Mouse (Mus musculus) hematopoietic stem cell, adult 5-6 weeks (primary cell): ENCODE data around the gene C1qa. TPM values are rescaled to one million over a fixed set of nuclear protein-coding genes. Genes with fewer than 3 reads are reported as not detected.

Experiments used
- ATAC-seq, 2 experiments: fragments of 125-278 bp in 1 of 2; replicated peaks in 1 of 2; 2 replicates each; pipeline ENCODE4 v1.8.0; 2016 to 2017; ENCODE audit warnings: inconsistent platforms in 2 of 2, mild to moderate bottlenecking in 2 of 2, moderate number of reproducible peaks in 2 of 2, low read depth in 1 of 2, moderate TSS enrichment in 1 of 2; ENCODE audit not compliant: low FRiP score in 2 of 2, poor library complexity in 2 of 2, severe bottlenecking in 2 of 2, insufficient read depth in 1 of 2, low TSS enrichment in 1 of 2
- total RNA-seq: library from RNA; stranded (forward); fragments of 172-1452, 232-1000 nt; gene quantifications from 2 replicates; pipeline ENCODE4 v1.2.3, GENCODE M21; 2017

C1qa gene
- 1.1 TPM in 1 of 2 replicates, not detected in the other for total RNA-seq

GRCm38 (mm10) chr4:136898637-136899036, at the start of gene C1qa:
TSS of gene C1qa (minus strand) at chr4:136898803.
- ATAC-seq = no peak

- no peak for ATAC-seq
Observed at GRCm38 (mm10) chr4:136945397-136945796, 46.8 kb upstream of the C1qa start.

- no peak for ATAC-seq
Observed at GRCm38 (mm10) chr4:136944558-136945350, 46.2 kb upstream of the C1qa start.

- ATAC-seq = no peak
Observed at GRCm38 (mm10) chr4:136943175-136943574, 44.6 kb upstream of the C1qa start.

- no peak for ATAC-seq
Observed at GRCm38 (mm10) chr4:136942761-136943160, 44.2 kb upstream of the C1qa start.

- no peak for ATAC-seq
Observed at GRCm38 (mm10) chr4:136937935-136938334, 39.3 kb upstream of the C1qa start.

GRCm38 (mm10) chr4:136937344-136937743, 38.7 kb upstream of the C1qa start:
- ATAC-seq = no peak

GRCm38 (mm10) chr4:136934746-136935613, 36.4 kb upstream of the C1qa start:
- ATAC-seq = no peak

GRCm38 (mm10) chr4:136930474-136930873, 31.9 kb upstream of the C1qa start:
- no peak for ATAC-seq

- no peak for ATAC-seq
Observed at GRCm38 (mm10) chr4:136928928-136929327, 30.3 kb upstream of the C1qa start.

GRCm38 (mm10) chr4:136925804-136926203, 27.2 kb upstream of the C1qa start:
- no peak for ATAC-seq

GRCm38 (mm10) chr4:136924529-136924928, 25.9 kb upstream of the C1qa start:
- peak; percentile 78 to 85 for ATAC-seq

- ATAC-seq = no peak
Observed at GRCm38 (mm10) chr4:136919526-136919925, 20.9 kb upstream of the C1qa start.

GRCm38 (mm10) chr4:136918834-136919233, 20.2 kb upstream of the C1qa start:
- no peak for ATAC-seq

GRCm38 (mm10) chr4:136917165-136917524, 18.5 kb upstream of the C1qa start:
- ATAC-seq = no peak

- no peak for ATAC-seq
Observed at GRCm38 (mm10) chr4:136916359-136917164, 18.0 kb upstream of the C1qa start.

GRCm38 (mm10) chr4:136912841-136913240, 14.2 kb upstream of the C1qa start:
- ATAC-seq = no peak

- ATAC-seq = no peak
Observed at GRCm38 (mm10) chr4:136911804-136912203, 13.2 kb upstream of the C1qa start.
